Mouse (Mus musculus) embryonic facial prominence, embryonic 14.5 days (tissue): ENCODE measurements around the gene Scrn3. TPM values are rescaled to one million over a fixed set of nuclear protein-coding genes. Genes with fewer than 3 reads are reported as not detected.

ENCODE experiments used
- ATAC-seq: fragments of 200-750 bp; cut with Nextera tagmentation; 2 replicates; pipeline ENCODE4 v1.8.0; 2017; ENCODE audit warnings: low read depth, moderate number of reproducible peaks, moderate TSS enrichment
- DNase-seq: peaks from one replicate; pipeline ENCODE4 v3.0.0-alpha.2; 2015; ENCODE audit warnings: low spot score
- H3K27ac ChIP-seq: fragments of 300-500 bp; sonication (generic); replicated peaks from 2 replicates; pipeline ENCODE4 v1.5.1; 2014; ENCODE audit warnings: low read depth, mild to moderate bottlenecking, low read length, moderate library complexity
- H3K27me3 ChIP-seq: fragments of 300-500 bp; sonication (generic); replicated peaks from 2 replicates; pipeline ENCODE4 v1.6.1; 2014; ENCODE audit warnings: low read length; ENCODE audit not compliant: control insufficient read depth, insufficient read depth
- H3K36me3 ChIP-seq: fragments of 300-500 bp; sonication (generic); 2 replicates; pipeline ENCODE4 v1.6.1; 2014; ENCODE audit warnings: low read length, mixed read lengths; ENCODE audit not compliant: control insufficient read depth, insufficient read depth
- H3K4me1 ChIP-seq: fragments of 300-500 bp; sonication (generic); 2 replicates; pipeline ENCODE4 v1.6.1; 2014; ENCODE audit warnings: antibody characterized with exemption, low read length; ENCODE audit not compliant: control insufficient read depth, insufficient read depth
- H3K4me2 ChIP-seq: fragments of 300-500 bp; sonication (generic); 2 replicates; pipeline ENCODE4 v1.6.1; 2014; ENCODE audit warnings: low read depth, mild to moderate bottlenecking, low read length, moderate library complexity, mixed read lengths
- H3K4me3 ChIP-seq: fragments of 300-500 bp; sonication (generic); 2 replicates; pipeline ENCODE4 v1.5.1; 2014; ENCODE audit warnings: low read depth, mild to moderate bottlenecking, low read length
- H3K9ac ChIP-seq: fragments of 300-500 bp; sonication (generic); 2 replicates; pipeline ENCODE4 v1.6.1; 2014; ENCODE audit warnings: low read depth, mild to moderate bottlenecking, low read length, moderate library complexity, mixed read lengths
- H3K9me3 ChIP-seq: fragments of 300-500 bp; sonication (generic); 2 replicates; pipeline ENCODE4 v1.6.1; 2016; ENCODE audit warnings: low read length; ENCODE audit not compliant: control insufficient read depth
- WGBS: fragments of 180-500 bp; shearing (Covaris S2); extraction: QIAGEN DNeasy Blood & Tissue Kit; methylation state at CpG from one replicate; pipeline ENCODE4 v1.1.7; 2014; 5-methylcytosine and 5-hydroxymethylcytosine counted together
- polyA plus RNA-seq: library from polyadenylated mRNA; unstranded; fragments of >200 nt; fragmentation: Nextera tagmentation; extraction: Ambion mirVana; gene quantifications from 2 replicates; pipeline ENCODE4 v1.2.1, GENCODE M21; 2014

Gene Scrn3
- polyA plus RNA-seq, 1 experiment from 2014 or later = 12.7 TPM

DNA sequence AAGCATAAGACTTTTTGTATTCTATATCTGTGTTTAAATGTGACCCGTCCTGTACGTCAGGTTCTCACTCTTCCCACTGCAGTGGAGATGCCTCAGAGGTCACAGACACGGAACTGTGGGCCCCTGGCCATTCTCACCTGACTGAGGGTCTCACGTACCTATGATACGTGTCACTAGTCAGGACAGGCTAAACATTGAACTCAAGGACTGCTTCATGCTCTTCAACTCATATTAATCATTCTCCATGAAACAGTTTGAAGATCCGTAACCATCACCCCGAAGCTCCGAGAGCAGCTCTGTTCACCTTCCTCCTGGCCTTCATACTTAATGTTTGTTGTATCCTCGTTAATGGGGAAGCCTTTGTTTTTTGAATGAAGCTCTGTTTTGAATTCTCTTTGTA, 5.0 kb downstream of the Scrn3 start:
- no peak overlapping the region for H3K27ac ChIP-seq

DNA sequence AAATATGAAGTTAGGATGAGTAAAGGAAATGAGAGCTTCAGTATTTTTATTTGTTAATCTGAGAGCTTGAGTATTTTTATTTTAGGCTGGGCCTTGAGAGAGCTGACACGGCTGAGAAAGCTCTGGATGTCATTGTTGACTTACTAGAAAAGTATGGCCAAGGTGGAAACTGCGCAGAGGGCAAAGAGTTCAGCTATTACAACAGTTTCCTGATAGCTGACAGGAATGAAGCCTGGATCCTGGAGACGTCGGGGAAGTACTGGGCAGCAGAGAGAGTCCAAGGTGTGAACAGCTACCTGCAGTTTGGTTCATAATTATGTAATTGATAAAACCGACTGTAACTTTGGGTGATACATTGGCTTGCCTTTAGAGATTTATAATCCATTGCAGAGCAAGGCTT, 6.8 kb downstream of the Scrn3 start:
- Histone ChIP-seq H3K27me3 (no peaks in the 10 kb centered on the region), H3K4me2 (no peak overlapping the region), H3K36me3 (peaks cover 5% of the 10 kb centered on the region; the same call in 1 of the 2 replicates), H3K4me1 (no peaks in the 10 kb centered on the region), H3K27ac (no peak overlapping the region), H3K4me3 (no peak overlapping the region), H3K9me3 (no peaks in the 10 kb centered on the region), H3K9ac (no peak overlapping the region)
- 83% methylated on average over 5 of the region's 5 CpGs for whole genome bisulfite sequencing
- no peak for DNase-seq
- ATAC-seq = no peak

More for the DNA sequence above, 5.0 kb downstream of the Scrn3 start:
- Histone ChIP-seq H3K4me1 (no peaks in the 10 kb centered on the region), H3K4me2 (no peak overlapping the region), H3K27me3 (no peaks in the 10 kb centered on the region), H3K36me3 (peaks cover 5% of the 10 kb centered on the region; the same call in 1 of the 2 replicates), H3K4me3 (no peak overlapping the region), H3K9ac (no peak overlapping the region), H3K9me3 (no peaks in the 10 kb centered on the region)
- DNase-seq (no peak), ATAC-seq (no peak)
- WGBS = 93% methylated on average over 9 of the region's 9 CpGs

DNA sequence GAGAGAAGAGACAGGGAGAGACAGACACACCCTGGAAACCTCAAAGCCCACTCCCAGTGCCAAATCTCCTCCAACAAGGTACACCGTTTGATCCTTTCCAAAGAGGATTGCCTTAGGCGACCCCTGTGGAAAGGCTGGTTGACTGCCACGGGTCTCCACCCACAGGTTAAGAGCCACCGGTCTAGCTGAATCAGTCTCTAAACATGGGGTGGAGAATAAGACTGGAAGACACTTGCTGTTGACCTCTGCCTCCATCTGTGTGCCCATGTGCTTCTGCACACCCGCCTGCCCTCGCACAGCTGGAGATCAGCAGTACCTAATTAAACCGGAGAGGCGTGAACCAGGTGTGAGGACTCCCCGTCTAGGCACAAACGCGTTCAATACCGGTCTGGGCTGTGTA, 10.6 kb downstream of the Scrn3 start:
- WGBS = 71% methylated on average over 12 of the region's 12 CpGs
- DNase-seq = no peak
- Histone ChIP-seq H3K4me3 (no peak overlapping the region), H3K36me3 (peaks cover 5% of the 10 kb centered on the region; the same call in 1 of the 2 replicates), H3K27me3 (no peaks in the 10 kb centered on the region), H3K9me3 (no peaks in the 10 kb centered on the region), H3K27ac (no peak overlapping the region), H3K4me2 (no peak overlapping the region), H3K4me1 (no peaks in the 10 kb centered on the region), H3K9ac (no peak overlapping the region)
- no peak for ATAC-seq

DNA sequence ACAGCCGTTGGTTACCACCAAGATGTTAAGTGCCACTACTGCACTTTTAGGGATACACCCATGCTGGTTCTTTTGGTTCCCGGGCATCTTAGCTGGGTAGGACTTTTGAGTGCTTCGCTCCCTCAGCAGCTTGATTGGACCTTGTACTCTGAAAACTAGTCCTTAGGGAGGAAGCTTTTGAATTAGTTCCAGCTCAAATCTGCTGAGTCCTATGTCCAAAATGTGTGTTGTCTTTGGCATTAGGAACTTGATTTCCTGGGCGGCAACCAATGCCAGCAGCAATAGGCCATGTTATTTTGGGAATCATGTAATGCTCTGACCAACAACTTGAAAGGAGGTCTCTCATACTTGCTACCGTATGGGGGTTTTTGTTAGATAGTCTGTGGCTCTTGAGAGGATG, 13.5 kb downstream of the Scrn3 start:
- DNase-seq = no peak
- H3K4me1 ChIP-seq = no peaks in the 10 kb centered on the region
- no peaks in the 10 kb centered on the region for H3K36me3 ChIP-seq
- WGBS = 88% methylated on average over 5 of the region's 5 CpGs
- ATAC-seq = no peak
- H3K27me3 ChIP-seq = no peaks in the 10 kb centered on the region
- no peak overlapping the region for H3K9ac ChIP-seq
- no peak overlapping the region for H3K4me3 ChIP-seq
- H3K9me3 ChIP-seq = no peaks in the 10 kb centered on the region
- no peak overlapping the region for H3K4me2 ChIP-seq
- H3K27ac ChIP-seq = no peak overlapping the region

DNA sequence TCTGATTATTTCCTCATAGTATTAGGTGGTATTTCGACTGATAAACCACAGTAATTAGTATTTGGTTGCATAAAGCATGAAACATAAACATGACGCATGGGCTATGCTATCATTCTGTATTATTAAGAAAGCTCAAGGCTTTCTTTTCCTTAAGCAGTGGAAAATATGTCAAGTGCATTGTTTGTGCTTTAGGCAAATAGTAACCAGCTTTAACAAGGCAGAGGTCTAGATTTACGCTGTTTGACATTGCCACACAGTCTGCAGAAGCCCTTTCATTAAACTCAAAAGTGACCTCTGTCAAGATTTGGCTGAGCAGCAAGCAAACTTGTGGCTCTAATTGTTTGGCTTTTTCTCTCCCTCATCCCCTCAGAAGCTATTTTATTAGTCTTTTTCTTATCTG, 23.5 kb downstream of the Scrn3 start:
- no peak overlapping the region for H3K9ac ChIP-seq
- H3K4me3 ChIP-seq = no peak overlapping the region
- no peaks in the 10 kb centered on the region for H3K4me1 ChIP-seq
- ATAC-seq (no peak), DNase-seq (no peak)
- H3K27me3 ChIP-seq = no peaks in the 10 kb centered on the region
- H3K27ac ChIP-seq = no peak overlapping the region
- WGBS = 83% methylated on average over 3 of the region's 3 CpGs
- no peak overlapping the region for H3K4me2 ChIP-seq
- no peaks in the 10 kb centered on the region for H3K36me3 ChIP-seq
- no peaks in the 10 kb centered on the region for H3K9me3 ChIP-seq

DNA sequence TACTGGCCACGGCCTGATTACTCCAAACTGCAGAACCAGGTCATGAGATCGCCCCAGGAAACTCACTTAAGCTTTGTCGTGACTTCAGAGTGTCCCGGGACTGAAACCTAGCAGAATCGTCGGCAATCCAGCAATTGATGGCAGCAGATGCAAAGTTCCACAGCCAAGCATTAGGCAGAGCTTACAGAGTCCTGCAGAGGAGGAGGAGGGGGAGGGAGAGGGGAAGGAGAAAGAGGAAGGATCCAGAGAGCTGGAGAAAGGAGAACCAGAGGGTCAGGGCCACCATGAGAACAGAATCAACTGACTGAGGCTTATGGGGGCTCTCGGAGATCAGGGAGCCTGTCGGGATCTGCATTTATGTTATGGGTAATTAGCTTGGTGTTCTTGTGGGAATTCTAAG, 26.0 kb downstream of the Scrn3 start:
- ATAC-seq = no peak
- Histone ChIP-seq H3K4me1 (no peaks in the 10 kb centered on the region), H3K27me3 (no peaks in the 10 kb centered on the region), H3K4me3 (no peak overlapping the region), H3K27ac (no peak overlapping the region), H3K9ac (no peak overlapping the region), H3K36me3 (no peaks in the 10 kb centered on the region), H3K9me3 (no peaks in the 10 kb centered on the region), H3K4me2 (no peak overlapping the region)
- DNase-seq = no peak
- WGBS = 68% methylated on average over 8 of the region's 8 CpGs

DNA sequence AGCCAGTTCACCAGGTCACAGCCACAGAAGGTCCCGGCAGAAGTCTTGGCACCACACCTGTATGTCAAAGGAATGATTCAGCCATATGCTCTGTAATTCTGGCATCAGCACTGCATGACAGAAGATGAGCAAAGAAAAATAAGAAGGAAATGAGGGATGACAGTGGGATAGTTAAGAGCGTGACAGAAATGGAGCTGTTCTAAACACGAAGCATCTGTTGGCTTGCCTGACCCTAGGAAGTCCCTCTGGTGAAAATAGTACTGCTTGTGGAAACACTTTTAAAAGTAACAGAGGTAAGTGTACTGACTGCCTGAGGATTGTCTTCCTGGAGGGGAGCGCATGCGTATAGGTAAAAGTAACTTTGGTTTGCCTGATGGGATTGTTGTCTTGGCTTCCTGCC, 31.3 kb downstream of the Scrn3 start:
- Histone ChIP-seq H3K4me1 (peaks cover 7% of the 10 kb centered on the region; the same call in 1 of the 2 replicates), H3K4me2 (no peak overlapping the region), H3K27ac (no peak overlapping the region), H3K9me3 (no peaks in the 10 kb centered on the region), H3K9ac (no peak overlapping the region), H3K36me3 (no peaks in the 10 kb centered on the region), H3K4me3 (no peak overlapping the region), H3K27me3 (no peaks in the 10 kb centered on the region)
- DNase-seq (no peak), ATAC-seq (no peak)
- 80% methylated on average over 5 of the region's 5 CpGs for WGBS

DNA sequence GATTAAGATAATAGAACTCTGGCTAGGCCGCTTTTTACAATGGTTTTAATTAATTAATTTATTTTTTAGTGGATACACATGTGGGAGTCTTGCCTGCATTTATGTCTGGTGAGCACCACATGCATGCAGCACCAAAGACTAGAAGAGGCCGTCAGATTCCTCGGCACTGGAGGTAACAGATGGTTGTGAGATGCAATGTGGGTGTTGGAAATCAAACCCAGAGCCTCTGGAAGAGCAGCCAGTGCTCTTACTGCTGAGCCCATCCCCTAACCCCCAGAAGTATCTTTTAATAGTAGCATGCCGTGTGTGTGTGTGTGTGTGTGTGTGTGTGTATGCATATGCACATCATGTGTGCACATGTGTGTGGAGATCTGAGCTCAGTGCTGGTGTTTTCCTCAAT, 32.8 kb downstream of the Scrn3 start:
- Histone ChIP-seq H3K4me1 (peaks cover 7% of the 10 kb centered on the region; the same call in 1 of the 2 replicates), H3K4me2 (no peak overlapping the region), H3K9me3 (no peaks in the 10 kb centered on the region), H3K27ac (no peak overlapping the region), H3K9ac (no peak overlapping the region), H3K4me3 (no peak overlapping the region), H3K27me3 (no peaks in the 10 kb centered on the region), H3K36me3 (no peaks in the 10 kb centered on the region)
- peak; percentile 62 for DNase-seq
- no peak for ATAC-seq
- WGBS = 59% methylated on average over 4 of the region's 4 CpGs

DNA sequence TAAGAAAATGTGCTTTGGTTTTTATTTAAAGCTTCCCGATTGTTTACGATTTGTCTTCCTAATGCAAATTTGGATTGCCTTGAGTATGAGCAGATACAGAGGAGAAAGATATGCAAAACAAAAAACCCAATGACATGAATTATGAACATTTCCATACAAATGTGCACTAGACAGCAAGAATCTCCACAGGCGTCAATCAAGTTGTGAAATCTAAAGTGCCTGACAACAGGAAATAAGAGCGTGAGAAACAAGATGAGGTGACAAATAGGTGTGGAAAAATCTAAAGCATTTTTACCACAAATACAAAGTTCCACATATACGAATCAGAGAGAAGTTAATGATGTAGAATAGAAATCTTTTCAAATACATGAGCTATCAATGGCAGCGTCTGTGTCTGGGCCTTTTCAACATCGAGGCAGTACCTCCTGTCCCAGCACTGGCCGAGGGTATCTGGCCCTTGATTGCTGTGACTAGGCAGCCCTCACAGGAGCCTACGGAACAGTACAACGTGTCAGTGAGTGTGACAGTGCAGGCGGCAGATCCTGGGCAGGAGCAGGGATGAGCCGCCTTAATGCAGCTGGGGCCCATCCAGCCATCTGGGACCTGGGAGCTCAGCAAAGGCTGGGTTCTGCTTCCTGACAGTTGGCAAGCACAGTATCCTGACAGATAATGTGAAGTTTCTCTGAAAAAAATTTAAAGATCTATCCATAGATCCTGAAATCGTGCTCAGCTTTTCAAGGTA, 34.1 kb downstream of the Scrn3 start:
- 58% methylated on average over 13 of the region's 13 CpGs for WGBS
- ATAC-seq (no peak), DNase-seq (peak; percentile 17)
- H3K4me3 ChIP-seq = no peak overlapping the region
- H3K4me2 ChIP-seq = no peak overlapping the region
- H3K27me3 ChIP-seq = no peaks in the 10 kb centered on the region
- no peaks in the 10 kb centered on the region for H3K9me3 ChIP-seq
- H3K36me3 ChIP-seq = no peaks in the 10 kb centered on the region
- H3K27ac ChIP-seq = 0 out of 2 replicates have a peak overlapping the region, but pooled peaks have one; percentile 33
- peaks cover 7% of the 10 kb centered on the region; the same call in 1 of the 2 replicates for H3K4me1 ChIP-seq
- no peak overlapping the region for H3K9ac ChIP-seq
